Mouse (Mus musculus): Measurements from ENCODE around the gene Copg1. TPM values are rescaled to one million over a fixed set of nuclear protein-coding genes. Genes with fewer than 3 reads are reported as not detected.
A peak's percentile ranks its signal among the peaks of the same experiment; 100 is the strongest.

Copg1 gene
- total RNA-seq, 2 experiments from 2014 or later: 232 TPM

- intact Hi-C loops (cut with DNase I): loop anchor here (2.0 to 5.0 kb wide), 2 partner anchors 35 to 130 kb away; partner anchors contain the start of genes Copg1 and H1fx
Measured at GRCm38 (mm10) chr6:87851871-87852270, 35.7 kb upstream of the Copg1 start.

GRCm38 (mm10) chr6:87853446-87853845, 34.2 kb upstream of the Copg1 start:
- no peak for TF ChIP-seq CTCF (IDR thresholded peaks at IDR 0.05)
- no peak for DNase-seq (ENCODE audit: extremely low spot score in 1 of 2, low spot score in 2 of 2)
- Histone ChIP-seq H3K4me3 (no peak overlapping the region), H3K27ac (no peak overlapping the region)
- intact Hi-C loops (cut with DNase I): loop anchor here (5.0 kb wide), 1 partner anchor 129 kb away; the partner anchor contains the start of gene H1fx

More at GRCm38 (mm10) chr6:87851871-87852270, 35.7 kb upstream of the Copg1 start:
- TF ChIP-seq CTCF (IDR thresholded peaks at IDR 0.05): no peak
- DNase-seq (ENCODE audit: extremely low spot score in 1 of 2, low spot score in 2 of 2): no peak
- no peak overlapping the region for H3K27ac ChIP-seq
- no peak overlapping the region for H3K4me3 ChIP-seq

- peak; percentile 22 to 29 for DNase-seq (ENCODE audit: extremely low spot score in 1 of 2, low spot score in 2 of 2)
- H3K4me3 ChIP-seq: no peak overlapping the region
- TF ChIP-seq CTCF (IDR thresholded peaks at IDR 0.05): no peak
- intact Hi-C loops (cut with DNase I): no loop called here
- H3K27ac ChIP-seq: peak overlapping the region; percentile 85
Measured at GRCm38 (mm10) chr6:87857071-87857470, 30.5 kb upstream of the Copg1 start.

GRCm38 (mm10) chr6:87866211-87866610, 21.4 kb upstream of the Copg1 start:
- DNase-seq (ENCODE audit: extremely low spot score in 1 of 2, low spot score in 2 of 2): no peak
- Histone ChIP-seq H3K4me3 (no peak overlapping the region), H3K27ac (no peak overlapping the region)
- intact Hi-C loops (cut with DNase I): no loop called here
- no peak for TF ChIP-seq CTCF (IDR thresholded peaks at IDR 0.05)

GRCm38 (mm10) chr6:87867256-87867655, 20.4 kb upstream of the Copg1 start:
- no peak for TF ChIP-seq CTCF (IDR thresholded peaks at IDR 0.05)
- Histone ChIP-seq H3K27ac (0 out of 2 replicates have a peak overlapping the region, but pooled peaks have one; percentile 47), H3K4me3 (no peak overlapping the region)
- intact Hi-C loops (cut with DNase I): no loop called here
- no peak for DNase-seq (ENCODE audit: extremely low spot score in 1 of 2, low spot score in 2 of 2)

GRCm38 (mm10) chr6:87868871-87869506, 18.6 kb upstream of the Copg1 start:
- DNase-seq (ENCODE audit: extremely low spot score in 1 of 2, low spot score in 2 of 2): no peak
- H3K27ac ChIP-seq: no peak overlapping the region
- H3K4me3 ChIP-seq: no peak overlapping the region
- no peak for TF ChIP-seq CTCF (IDR thresholded peaks at IDR 0.05)
- intact Hi-C loops (cut with DNase I): no loop called here

- Histone ChIP-seq H3K27ac (no peak overlapping the region), H3K4me3 (no peak overlapping the region)
- no peak for TF ChIP-seq CTCF (IDR thresholded peaks at IDR 0.05)
- intact Hi-C loops (cut with DNase I): no loop called here
- DNase-seq (ENCODE audit: extremely low spot score in 1 of 2, low spot score in 2 of 2): no peak
Measured at GRCm38 (mm10) chr6:87870440-87870839, 17.2 kb upstream of the Copg1 start.

GRCm38 (mm10) chr6:87871240-87871639, 16.4 kb upstream of the Copg1 start:
- Histone ChIP-seq H3K27ac (no peak overlapping the region), H3K4me3 (no peak overlapping the region)
- DNase-seq (ENCODE audit: extremely low spot score in 1 of 2, low spot score in 2 of 2): no peak
- TF ChIP-seq CTCF (IDR thresholded peaks at IDR 0.05): no peak
- intact Hi-C loops (cut with DNase I): no loop called here

- Histone ChIP-seq H3K4me3 (no peak overlapping the region), H3K27ac (no peak overlapping the region)
- intact Hi-C loops (cut with DNase I): no loop called here
- no peak for TF ChIP-seq CTCF (IDR thresholded peaks at IDR 0.05)
- DNase-seq (ENCODE audit: extremely low spot score in 1 of 2, low spot score in 2 of 2): no peak
Measured at GRCm38 (mm10) chr6:87873104-87873503, 14.5 kb upstream of the Copg1 start.

- intact Hi-C loops (cut with DNase I): no loop called here
Measured at GRCm38 (mm10) chr6:87873963-87874362, 13.7 kb upstream of the Copg1 start.

GRCm38 (mm10) chr6:87875083-87875482, 12.5 kb upstream of the Copg1 start:
- intact Hi-C loops (cut with DNase I): no loop called here
- Histone ChIP-seq H3K27ac (no peak overlapping the region), H3K4me3 (no peak overlapping the region)
- no peak for DNase-seq (ENCODE audit: extremely low spot score in 1 of 2, low spot score in 2 of 2)
- TF ChIP-seq CTCF (IDR thresholded peaks at IDR 0.05): no peak

More at GRCm38 (mm10) chr6:87873963-87874362, 13.7 kb upstream of the Copg1 start:
- no peak; the same call in none of the 2 replicates for TF ChIP-seq CTCF (IDR thresholded peaks at IDR 0.05)
- H3K27ac ChIP-seq: no peak overlapping the region
- H3K4me3 ChIP-seq: no peak overlapping the region
- no peak for DNase-seq (ENCODE audit: extremely low spot score in 1 of 2, low spot score in 2 of 2)

- TF ChIP-seq CTCF (IDR thresholded peaks at IDR 0.05): no peak
- intact Hi-C loops (cut with DNase I): no loop called here
Measured at GRCm38 (mm10) chr6:87875562-87875961, 12.1 kb upstream of the Copg1 start.

GRCm38 (mm10) chr6:87876068-87876643, 11.5 kb upstream of the Copg1 start:
- intact Hi-C loops (cut with DNase I): no loop called here
- DNase-seq (ENCODE audit: extremely low spot score in 1 of 2, low spot score in 2 of 2): no peak
- Histone ChIP-seq H3K27ac (no peak overlapping the region), H3K4me3 (no peak overlapping the region)
- no peak for TF ChIP-seq CTCF (IDR thresholded peaks at IDR 0.05)

More at GRCm38 (mm10) chr6:87875562-87875961, 12.1 kb upstream of the Copg1 start:
- DNase-seq (ENCODE audit: extremely low spot score in 1 of 2, low spot score in 2 of 2): no peak
- no peak overlapping the region for H3K4me3 ChIP-seq
- H3K27ac ChIP-seq: no peak overlapping the region
